ENCODE assay signal across 27 mouse cellular contexts in the genomic region with DNA sequence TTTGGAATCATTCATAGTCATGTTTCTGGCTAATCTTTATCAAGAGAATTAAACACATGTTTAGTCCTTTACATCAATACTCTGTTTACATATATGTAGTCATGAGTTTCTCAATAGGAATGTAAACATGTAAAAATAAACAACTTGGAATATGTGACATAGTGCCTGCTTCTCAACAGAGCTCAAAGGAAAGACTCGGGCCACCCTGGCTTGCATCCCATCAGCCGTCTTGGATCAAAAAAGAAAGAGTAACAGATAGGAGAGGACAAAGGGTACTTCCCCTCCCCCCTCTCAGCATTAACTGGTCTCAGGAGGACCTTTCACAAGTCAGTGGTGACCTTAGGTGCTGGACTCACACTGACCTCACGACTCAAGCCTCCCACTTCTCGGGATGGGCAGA.
"Had no signal": no experiment of that assay in that cellular context is flagged by ENCODE, and none has a peak within 500 bp of the region (broad histone marks: within the 10 kb centered on the region; RNA-seq: fewer than 3 reads in every experiment).

No protein-coding gene starts in this region.

- H3K27me3 ChIP-seq: embryonic facial prominence, embryonic 12.5 days; embryonic facial prominence, embryonic 13.5 days; embryonic facial prominence, embryonic 15.5 days; forebrain, embryonic 12.5 days; forebrain, embryonic 15.5 days had no signal

- H3K27ac ChIP-seq: embryonic facial prominence, embryonic 10.5 days; embryonic facial prominence, embryonic 12.5 days; embryonic facial prominence, embryonic 13.5 days; embryonic facial prominence, embryonic 15.5 days; forebrain, embryonic 10.5 days; forebrain, embryonic 12.5 days; forebrain, embryonic 13.5 days; forebrain, embryonic 15.5 days; gastrocnemius, adult 2 months had no signal

- H3K4me3 ChIP-seq: embryonic facial prominence, embryonic 10.5 days; embryonic facial prominence, embryonic 12.5 days; embryonic facial prominence, embryonic 13.5 days; embryonic facial prominence, embryonic 15.5 days; erythroblast, embryonic 14.5 days; forebrain, embryonic 10.5 days; forebrain, embryonic 12.5 days; forebrain, embryonic 13.5 days; forebrain, embryonic 15.5 days; gastrocnemius, adult 2 months had no signal

- H3K4me1 ChIP-seq: embryonic facial prominence, embryonic 12.5 days; forebrain, embryonic 12.5 days; forebrain, embryonic 13.5 days; forebrain, embryonic 15.5 days had no signal

- H3K4me2 ChIP-seq: embryonic facial prominence, embryonic 12.5 days; embryonic facial prominence, embryonic 13.5 days; embryonic facial prominence, embryonic 15.5 days; forebrain, embryonic 12.5 days; forebrain, embryonic 13.5 days; forebrain, embryonic 15.5 days had no signal

- H3K9ac ChIP-seq: embryonic facial prominence, embryonic 12.5 days; embryonic facial prominence, embryonic 13.5 days; embryonic facial prominence, embryonic 15.5 days; forebrain, embryonic 12.5 days; forebrain, embryonic 13.5 days; forebrain, embryonic 15.5 days; forebrain, postnatal 0 days had no signal

- H3K9me3 ChIP-seq: embryonic facial prominence, embryonic 10.5 days; embryonic facial prominence, embryonic 12.5 days; embryonic facial prominence, embryonic 13.5 days; embryonic facial prominence, embryonic 15.5 days; forebrain, embryonic 10.5 days; forebrain, embryonic 12.5 days; forebrain, embryonic 13.5 days; forebrain, embryonic 15.5 days had no signal

- H3K36me3 ChIP-seq: embryonic facial prominence, embryonic 10.5 days; embryonic facial prominence, embryonic 12.5 days; embryonic facial prominence, embryonic 13.5 days; embryonic facial prominence, embryonic 15.5 days; forebrain, embryonic 10.5 days; forebrain, embryonic 12.5 days; forebrain, embryonic 15.5 days had no signal

- ATAC-seq: forebrain, embryonic 13.5 days; forebrain, embryonic 14.5 days; forebrain, embryonic 15.5 days; forebrain, embryonic 16.5 days; forebrain, postnatal 0 days had no signal

- DNase-seq: cerebellum, adult 18-20 months; cerebellum, adult 2 months; cerebellum, adult 8-10 months; cerebellum, adult 9-10 months; cerebellum, adult 9-11 months; cerebellum, postnatal 10 days; cerebellum, postnatal 14 days; cerebellum, postnatal 25 days; cerebellum, postnatal 36 days; embryo, embryonic 11 days; forebrain, postnatal 0 days; gastrocnemius, adult 2 months; gastrocnemius, postnatal 10 days; gastrocnemius, postnatal 14 days; gastrocnemius, postnatal 25 days; heart, adult 11 months had no signal
